Comparison of ENCODE assay signal across 22 mouse cellular contexts in genomic region chr11:35296803-35297202, GRCm38 (mm10).
A peak's percentile ranks its signal among the peaks of the same experiment; 100 is the strongest.
DNase-seq lines count a peak whose midpoint lies in the region; ATAC-seq and TF ChIP-seq lines count a peak whose summit lies in the region.
"Had no signal": no experiment of that assay in that cellular context is flagged by ENCODE, and none has a peak within 500 bp of the region (broad histone marks: within the 10 kb centered on the region; RNA-seq: fewer than 3 reads in every experiment).

No protein-coding gene starts in this region.

- H3K9ac ChIP-seq in kidney, postnatal 0 days (ENCODE audit: low read depth, low read length): no peak overlapping the region
- H3K9ac ChIP-seq in kidney, embryonic 14.5 days (ENCODE audit: low read depth, low read length): no peak overlapping the region
- no peak overlapping the region for H3K9ac ChIP-seq in midbrain, postnatal 0 days (replicated peaks; ENCODE audit: low read length, poor library complexity, severe bottlenecking)
- H3K9ac ChIP-seq in midbrain, embryonic 13.5 days (replicated peaks): no peak overlapping the region
- H3K9ac ChIP-seq: embryonic facial prominence, embryonic 12.5 days; forebrain, embryonic 13.5 days; heart, embryonic 13.5 days; hindbrain, embryonic 15.5 days; intestine, embryonic 15.5 days had no signal

- H3K4me2 ChIP-seq in kidney, postnatal 0 days (ENCODE audit: low read length): no peak overlapping the region
- H3K4me2 ChIP-seq in kidney, embryonic 14.5 days (replicated peaks; ENCODE audit: low read depth, low read length): no peak overlapping the region
- no peak overlapping the region for H3K4me2 ChIP-seq in midbrain, postnatal 0 days (ENCODE audit: low read depth, low read length, poor library complexity, severe bottlenecking)
- no peak overlapping the region for H3K4me2 ChIP-seq in midbrain, embryonic 13.5 days (replicated peaks)
- H3K4me2 ChIP-seq: embryonic facial prominence, embryonic 12.5 days; forebrain, embryonic 13.5 days; heart, embryonic 13.5 days; hindbrain, embryonic 15.5 days; intestine, embryonic 15.5 days had no signal

- no peaks in the 10 kb centered on the region for H3K27me3 ChIP-seq in kidney, postnatal 0 days (ENCODE audit: insufficient read depth, low read length)
- H3K27me3 ChIP-seq in kidney, embryonic 14.5 days (ENCODE audit: control insufficient read depth, insufficient read depth, low read length): no peaks in the 10 kb centered on the region
- no peaks in the 10 kb centered on the region for H3K27me3 ChIP-seq in midbrain, postnatal 0 days (ENCODE audit: insufficient read depth, low read length)
- H3K27me3 ChIP-seq in midbrain, embryonic 13.5 days: peaks cover 43% of the 10 kb centered on the region
- H3K27me3 ChIP-seq: CH12.LX; embryonic facial prominence, embryonic 12.5 days; heart, embryonic 13.5 days; intestine, embryonic 15.5 days; Patski had no signal

- H3K27ac ChIP-seq in kidney, postnatal 0 days: 0 out of 2 replicates have a peak overlapping the region, but pooled peaks have one; percentile 19
- no peak overlapping the region for H3K27ac ChIP-seq in kidney, embryonic 14.5 days (ENCODE audit: low read depth, low read length)
- no peak overlapping the region for H3K27ac ChIP-seq in midbrain, postnatal 0 days (ENCODE audit: low read depth, low read length)
- no peak overlapping the region for H3K27ac ChIP-seq in midbrain, embryonic 13.5 days
- H3K27ac ChIP-seq: embryonic facial prominence, embryonic 12.5 days; forebrain, embryonic 10.5 days; forebrain, embryonic 13.5 days; heart, adult 2 months; heart, embryonic 10.5 days; heart, embryonic 13.5 days; hindbrain, embryonic 15.5 days; intestine, embryonic 15.5 days had no signal

- 95% methylated on average over 5 of the region's 5 CpGs for WGBS in kidney, postnatal 0 days
- WGBS in kidney, embryonic 14.5 days: 95% methylated on average over 5 of the region's 5 CpGs
- 97% methylated on average over 5 of the region's 5 CpGs for WGBS in midbrain, postnatal 0 days
- WGBS in midbrain, embryonic 13.5 days: 94% methylated on average over 5 of the region's 5 CpGs

- TF ChIP-seq CTCF in kidney, postnatal 0 days (IDR thresholded peaks at IDR 0.05; ENCODE audit: low read depth): no peak
- no peak for TF ChIP-seq CTCF in midbrain, postnatal 0 days (IDR thresholded peaks at IDR 0.05)

- H3K9me3 ChIP-seq in kidney, postnatal 0 days (replicated peaks; ENCODE audit: low read length): no peaks in the 10 kb centered on the region
- H3K9me3 ChIP-seq in kidney, embryonic 14.5 days (ENCODE audit: control insufficient read depth, low read length): no peaks in the 10 kb centered on the region
- no peaks in the 10 kb centered on the region for H3K9me3 ChIP-seq in midbrain, postnatal 0 days (ENCODE audit: low read length)
- H3K9me3 ChIP-seq in midbrain, embryonic 13.5 days: no peaks in the 10 kb centered on the region
- H3K9me3 ChIP-seq: embryonic facial prominence, embryonic 12.5 days; forebrain, embryonic 10.5 days; forebrain, embryonic 13.5 days; heart, embryonic 10.5 days; heart, embryonic 13.5 days; hindbrain, embryonic 15.5 days; intestine, embryonic 15.5 days had no signal

- DNase-seq in cerebellum, postnatal 14 days: peak; percentile 76 to 77
- no peak for DNase-seq in kidney, postnatal 0 days (ENCODE audit: low spot score)
- peak; percentile 35 for DNase-seq in midbrain, postnatal 0 days (ENCODE audit: low spot score)
- no peak for DNase-seq in thymus, postnatal 10 days (ENCODE audit: low spot score in 2 of 2)
- DNase-seq: B cell, adult 2 months; cerebellum, adult 2 months; cerebellum, adult 9-11 months had no signal

- H3K4me3 ChIP-seq in kidney, postnatal 0 days (replicated peaks; ENCODE audit: low read depth, low read length): no peak overlapping the region
- no peak overlapping the region for H3K4me3 ChIP-seq in kidney, embryonic 14.5 days (ENCODE audit: low read length)
- no peak overlapping the region for H3K4me3 ChIP-seq in midbrain, postnatal 0 days (ENCODE audit: low read depth, low read length)
- no peak overlapping the region for H3K4me3 ChIP-seq in midbrain, embryonic 13.5 days (replicated peaks)
- H3K4me3 ChIP-seq: embryonic facial prominence, embryonic 12.5 days; forebrain, embryonic 10.5 days; forebrain, embryonic 13.5 days; heart, adult 2 months; heart, embryonic 10.5 days; heart, embryonic 13.5 days; hindbrain, embryonic 15.5 days; intestine, embryonic 15.5 days had no signal

- no peaks in the 10 kb centered on the region for H3K36me3 ChIP-seq in kidney, postnatal 0 days (ENCODE audit: insufficient read depth, low read length)
- H3K36me3 ChIP-seq in kidney, embryonic 14.5 days (ENCODE audit: control insufficient read depth, insufficient read depth, low read length): no peaks in the 10 kb centered on the region
- H3K36me3 ChIP-seq in midbrain, postnatal 0 days (ENCODE audit: insufficient read depth, low read length): no peaks in the 10 kb centered on the region
- no peaks in the 10 kb centered on the region for H3K36me3 ChIP-seq in midbrain, embryonic 13.5 days
- H3K36me3 ChIP-seq: embryonic facial prominence, embryonic 12.5 days; forebrain, embryonic 10.5 days; G1E; heart, embryonic 10.5 days; heart, embryonic 13.5 days; hindbrain, embryonic 15.5 days; intestine, embryonic 15.5 days had no signal

- peaks cover 15% of the 10 kb centered on the region for H3K4me1 ChIP-seq in kidney, postnatal 0 days (replicated peaks; ENCODE audit: insufficient read depth, low read length)
- peaks cover 13% of the 10 kb centered on the region for H3K4me1 ChIP-seq in kidney, embryonic 14.5 days (ENCODE audit: control insufficient read depth, insufficient read depth, low read length)
- H3K4me1 ChIP-seq in midbrain, postnatal 0 days (ENCODE audit: insufficient read depth, low read length): no peaks in the 10 kb centered on the region
- peaks cover 6% of the 10 kb centered on the region for H3K4me1 ChIP-seq in midbrain, embryonic 13.5 days (replicated peaks)
- H3K4me1 ChIP-seq: intestine, embryonic 15.5 days had no signal

- no peak for ATAC-seq in cerebellum, adult (ENCODE audit: insufficient number of reproducible peaks, low FRiP score, low TSS enrichment)
- ATAC-seq in kidney, postnatal 0 days (replicated peaks; ENCODE audit: low FRiP score, low read depth): no peak
- ATAC-seq in kidney, embryonic 14.5 days (ENCODE audit: low FRiP score, low TSS enrichment): no peak
- ATAC-seq in midbrain, postnatal 0 days (ENCODE audit: low FRiP score): no peak
- no peak for ATAC-seq in midbrain, embryonic 13.5 days
- ATAC-seq: forebrain, embryonic 13.5 days; forebrain, embryonic 16.5 days; intestine, embryonic 15.5 days; Patski had no signal

Comparison
In these comparisons a context has a peak if more than half of its experiments do, and no peak if none do; other contexts are left out.
1. DNase-seq: peak in cerebellum, postnatal 14 days (2 of 2) and midbrain, postnatal 0 days (single experiment); none in kidney, postnatal 0 days (single experiment) and thymus, postnatal 10 days (0 of 2).